In the genomic region with DNA sequence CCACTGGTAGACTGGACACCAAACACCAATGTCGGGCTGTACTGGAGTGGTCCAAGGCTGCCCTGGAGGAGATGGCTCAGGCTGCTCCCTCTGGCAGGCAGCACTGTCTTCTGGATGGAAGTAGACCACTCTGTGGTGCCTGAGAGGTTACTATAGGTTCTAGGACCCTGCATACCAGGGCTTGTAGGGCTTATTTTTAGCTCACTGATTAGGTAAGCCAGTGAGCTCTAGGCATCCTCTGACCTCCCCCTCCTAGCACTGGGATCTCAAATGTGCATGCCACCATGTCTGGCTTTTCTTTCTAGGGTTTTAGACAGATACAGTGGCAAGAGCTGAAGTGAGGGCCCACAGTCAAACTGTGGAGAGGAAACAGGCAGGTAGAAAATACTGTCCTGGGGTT, we compare ENCODE assay signal across 13 mouse cellular contexts. TPM values are rescaled to one million over a fixed set of nuclear protein-coding genes. Genes with fewer than 3 reads are reported as not detected.
A peak's percentile ranks its signal among the peaks of the same experiment; 100 is the strongest.
DNase-seq lines count a peak whose midpoint lies in the region; ATAC-seq and TF ChIP-seq lines count a peak whose summit lies in the region.
"Had no signal": no experiment of that assay in that cellular context is flagged by ENCODE, and none has a peak within 500 bp of the region (broad histone marks: within the 10 kb centered on the region; RNA-seq: fewer than 3 reads in every experiment).

No protein-coding gene starts in this region.

- 83% methylated on average over 1 of the region's 1 CpGs for WGBS in forebrain, embryonic 13.5 days
- WGBS in forebrain, embryonic 15.5 days: 88% methylated on average over 1 of the region's 1 CpGs
- WGBS in hindbrain, postnatal 0 days: 93% methylated on average over 1 of the region's 1 CpGs
- WGBS in hindbrain, embryonic 11.5 days: 89% methylated on average over 1 of the region's 1 CpGs
- 61% methylated on average over 1 of the region's 1 CpGs for WGBS in lung, embryonic 16.5 days
- 81% methylated on average over 1 of the region's 1 CpGs for WGBS in liver, embryonic 15.5 days (ENCODE audit: insufficient replicate concordance)

- TF ChIP-seq CTCF in hindbrain, postnatal 0 days (IDR thresholded peaks at IDR 0.05; ENCODE audit: low read depth): no peak

- H3K27ac ChIP-seq in forebrain, embryonic 13.5 days: 0 out of 2 replicates have a peak overlapping the region, but pooled peaks have one; percentile 67
- H3K27ac ChIP-seq in forebrain, embryonic 15.5 days (replicated peaks): no peak overlapping the region
- H3K27ac ChIP-seq in hindbrain, postnatal 0 days: peak overlapping the region; percentile 65; the same call in 1 of the 2 replicates
- H3K27ac ChIP-seq in hindbrain, embryonic 11.5 days (ENCODE audit: low read depth, low read length): no peak overlapping the region
- peak overlapping the region; percentile 81 for H3K27ac ChIP-seq in lung, embryonic 16.5 days (ENCODE audit: low read length)
- H3K27ac ChIP-seq in liver, embryonic 15.5 days (replicated peaks): peak overlapping the region; percentile 33
- H3K27ac ChIP-seq: midbrain, embryonic 12.5 days had no signal

- no peaks in the 10 kb centered on the region for H3K9me3 ChIP-seq in forebrain, embryonic 13.5 days (replicated peaks)
- H3K9me3 ChIP-seq in forebrain, embryonic 15.5 days: no peaks in the 10 kb centered on the region
- H3K9me3 ChIP-seq in hindbrain, postnatal 0 days (ENCODE audit: low read length): no peaks in the 10 kb centered on the region
- no peaks in the 10 kb centered on the region for H3K9me3 ChIP-seq in hindbrain, embryonic 11.5 days (ENCODE audit: control insufficient read depth, low read length)
- no peaks in the 10 kb centered on the region for H3K9me3 ChIP-seq in lung, embryonic 16.5 days (ENCODE audit: control insufficient read depth, low read length)
- H3K9me3 ChIP-seq in liver, embryonic 15.5 days (replicated peaks): no peaks in the 10 kb centered on the region
- H3K9me3 ChIP-seq: midbrain, embryonic 12.5 days; neural tube, embryonic 15.5 days had no signal

- H3K4me1 ChIP-seq in forebrain, embryonic 13.5 days: peaks cover 62% of the 10 kb centered on the region
- peaks cover 57% of the 10 kb centered on the region for H3K4me1 ChIP-seq in forebrain, embryonic 15.5 days
- peaks cover 19% of the 10 kb centered on the region for H3K4me1 ChIP-seq in hindbrain, postnatal 0 days (ENCODE audit: insufficient read depth, low read length)
- peaks cover 2% of the 10 kb centered on the region; the same call in 1 of the 2 replicates for H3K4me1 ChIP-seq in hindbrain, embryonic 11.5 days (replicated peaks; ENCODE audit: control insufficient read depth, insufficient read depth, low read length)
- peaks cover 60% of the 10 kb centered on the region for H3K4me1 ChIP-seq in lung, embryonic 16.5 days (replicated peaks; ENCODE audit: control insufficient read depth, insufficient read depth, low read length)
- peaks cover 73% of the 10 kb centered on the region for H3K4me1 ChIP-seq in liver, embryonic 15.5 days (replicated peaks)

- no peaks in the 10 kb centered on the region for H3K27me3 ChIP-seq in forebrain, embryonic 13.5 days
- no peaks in the 10 kb centered on the region for H3K27me3 ChIP-seq in forebrain, embryonic 15.5 days
- H3K27me3 ChIP-seq in hindbrain, postnatal 0 days (ENCODE audit: insufficient read depth, low read length): no peaks in the 10 kb centered on the region
- no peaks in the 10 kb centered on the region for H3K27me3 ChIP-seq in hindbrain, embryonic 11.5 days (ENCODE audit: control insufficient read depth, insufficient read depth, low read length)
- H3K27me3 ChIP-seq in lung, embryonic 16.5 days (ENCODE audit: control insufficient read depth, insufficient read depth, low read depth, low read length): no peaks in the 10 kb centered on the region
- H3K27me3 ChIP-seq in liver, embryonic 15.5 days: no peaks in the 10 kb centered on the region
- H3K27me3 ChIP-seq: neural tube, embryonic 15.5 days had no signal

- no peaks in the 10 kb centered on the region for H3K36me3 ChIP-seq in forebrain, embryonic 13.5 days (ENCODE audit: poor library complexity, severe bottlenecking)
- H3K36me3 ChIP-seq in forebrain, embryonic 15.5 days: no peaks in the 10 kb centered on the region
- H3K36me3 ChIP-seq in hindbrain, postnatal 0 days (ENCODE audit: insufficient read depth, low read length): no peaks in the 10 kb centered on the region
- no peaks in the 10 kb centered on the region for H3K36me3 ChIP-seq in hindbrain, embryonic 11.5 days (ENCODE audit: control insufficient read depth, insufficient read depth, low read length)
- H3K36me3 ChIP-seq in lung, embryonic 16.5 days (ENCODE audit: control insufficient read depth, insufficient read depth, low read length): no peaks in the 10 kb centered on the region
- no peaks in the 10 kb centered on the region for H3K36me3 ChIP-seq in liver, embryonic 15.5 days (replicated peaks)
- H3K36me3 ChIP-seq: midbrain, embryonic 12.5 days; neural tube, embryonic 15.5 days had no signal

- no peak for DNase-seq in hindbrain, postnatal 0 days (ENCODE audit: low spot score)
- no peak for DNase-seq in hindbrain, embryonic 11.5 days (ENCODE audit: low spot score)
- no peak for DNase-seq in lung, postnatal 36 days
- DNase-seq in frontal cortex, postnatal 14 days (ENCODE audit: low spot score in 2 of 2): no peak
- DNase-seq: adrenal gland, postnatal 36 days; cerebellum, adult 11-12 months; thymus, postnatal 36 days had no signal

- H3K4me2 ChIP-seq in forebrain, embryonic 13.5 days: no peak overlapping the region
- H3K4me2 ChIP-seq in forebrain, embryonic 15.5 days (replicated peaks): no peak overlapping the region
- H3K4me2 ChIP-seq in hindbrain, postnatal 0 days (ENCODE audit: low read depth, low read length): no peak overlapping the region
- H3K4me2 ChIP-seq in hindbrain, embryonic 11.5 days (replicated peaks; ENCODE audit: low read depth, low read length): no peak overlapping the region
- no peak overlapping the region for H3K4me2 ChIP-seq in lung, embryonic 16.5 days (ENCODE audit: low read depth, low read length)
- H3K4me2 ChIP-seq in liver, embryonic 15.5 days: no peak overlapping the region
- H3K4me2 ChIP-seq: midbrain, embryonic 12.5 days; neural tube, embryonic 15.5 days had no signal

- H3K4me3 ChIP-seq in forebrain, embryonic 13.5 days: no peak overlapping the region
- H3K4me3 ChIP-seq in forebrain, embryonic 15.5 days: no peak overlapping the region
- H3K4me3 ChIP-seq in hindbrain, postnatal 0 days (ENCODE audit: low read length): no peak overlapping the region
- H3K4me3 ChIP-seq in hindbrain, embryonic 11.5 days (ENCODE audit: low read depth, low read length): no peak overlapping the region
- H3K4me3 ChIP-seq in lung, embryonic 16.5 days (ENCODE audit: low read length): no peak overlapping the region
- H3K4me3 ChIP-seq in liver, embryonic 15.5 days (replicated peaks): no peak overlapping the region
- H3K4me3 ChIP-seq: midbrain, embryonic 12.5 days; neural tube, embryonic 15.5 days had no signal

- ATAC-seq in forebrain, embryonic 13.5 days: no peak
- ATAC-seq in forebrain, embryonic 15.5 days (replicated peaks): no peak
- no peak for ATAC-seq in hindbrain, postnatal 0 days
- no peak for ATAC-seq in hindbrain, embryonic 11.5 days (ENCODE audit: low FRiP score)
- ATAC-seq in lung, embryonic 16.5 days (ENCODE audit: low read depth): no peak
- peak; percentile 19; the same call in 1 of the 2 replicates for ATAC-seq in liver, embryonic 15.5 days (ENCODE audit: insufficient read depth)

- no peak overlapping the region for H3K9ac ChIP-seq in forebrain, embryonic 13.5 days
- no peak overlapping the region for H3K9ac ChIP-seq in forebrain, embryonic 15.5 days (replicated peaks)
- H3K9ac ChIP-seq in hindbrain, postnatal 0 days (replicated peaks; ENCODE audit: low read length): no peak overlapping the region
- no peak overlapping the region for H3K9ac ChIP-seq in hindbrain, embryonic 11.5 days (ENCODE audit: low read depth, low read length)
- no peak overlapping the region for H3K9ac ChIP-seq in lung, embryonic 16.5 days (ENCODE audit: low read length)
- no peak overlapping the region for H3K9ac ChIP-seq in liver, embryonic 15.5 days
- H3K9ac ChIP-seq: midbrain, embryonic 12.5 days; neural tube, embryonic 15.5 days had no signal

RNA-seq across cellular contexts. Expression of gene Shb, which starts 24.8 kb away (rescaled TPM):
- 6.5 and 7.2 TPM in 2 replicates for polyA plus RNA-seq in forebrain, embryonic 13.5 days (2015; fragmentation: Nextera tagmentation; extraction: Ambion mirVana)
- 13.1 and 13.3 TPM in 2 replicates for polyA plus RNA-seq in forebrain, embryonic 15.5 days (2015; fragmentation: Nextera tagmentation; extraction: Ambion mirVana)
- total RNA-seq in hindbrain, postnatal 0 days (2014; rRNA removed): 29.0 and 33.6 TPM in 2 replicates
- 5.5 and 6.1 TPM in 2 replicates for polyA plus RNA-seq in hindbrain, postnatal 0 days (2015; fragmentation: Nextera tagmentation; extraction: Ambion mirVana)
- 4.2 and 6.2 TPM in 2 replicates for polyA plus RNA-seq in hindbrain, embryonic 11.5 days (2014; fragmentation: Nextera tagmentation; extraction: Ambion mirVana)
- 12.4 and 16.1 TPM in 2 replicates for polyA plus RNA-seq in lung, embryonic 16.5 days (2015; fragmentation: Nextera tagmentation; extraction: Ambion mirVana)
- 2.9 and 3.9 TPM in 2 replicates for polyA plus RNA-seq in liver, embryonic 15.5 days (2015; fragmentation: Nextera tagmentation; extraction: Ambion mirVana)

Comparison
In these comparisons a context has a peak if more than half of its experiments do, and no peak if none do; other contexts are left out.
1. H3K27ac ChIP-seq: peak in forebrain, embryonic 13.5 days (single experiment), hindbrain, postnatal 0 days (single experiment), lung, embryonic 16.5 days (single experiment) and liver, embryonic 15.5 days (single experiment); none in forebrain, embryonic 15.5 days (single experiment) and hindbrain, embryonic 11.5 days (single experiment).